Mouse (Mus musculus) testis, postnatal 10 days (tissue): ENCODE results near the gene Sall4.
A peak's percentile ranks its signal among the peaks of the same experiment; 100 is the strongest.

Experiments
- DNase-seq: peaks from one replicate; pipeline ENCODE4 v3.0.0; 2021; ENCODE audit warnings: low spot score

Gene Sall4

GRCm38 (mm10) chr2:168767582-168767981 is at the start of gene Sall4:
Sall4 (minus strand) TSS chr2:168767943.
- no peak for DNase-seq

- no peak for DNase-seq
Measured at GRCm38 (mm10) chr2:168813243-168813642, 45.5 kb upstream of the Sall4 start.

DNA sequence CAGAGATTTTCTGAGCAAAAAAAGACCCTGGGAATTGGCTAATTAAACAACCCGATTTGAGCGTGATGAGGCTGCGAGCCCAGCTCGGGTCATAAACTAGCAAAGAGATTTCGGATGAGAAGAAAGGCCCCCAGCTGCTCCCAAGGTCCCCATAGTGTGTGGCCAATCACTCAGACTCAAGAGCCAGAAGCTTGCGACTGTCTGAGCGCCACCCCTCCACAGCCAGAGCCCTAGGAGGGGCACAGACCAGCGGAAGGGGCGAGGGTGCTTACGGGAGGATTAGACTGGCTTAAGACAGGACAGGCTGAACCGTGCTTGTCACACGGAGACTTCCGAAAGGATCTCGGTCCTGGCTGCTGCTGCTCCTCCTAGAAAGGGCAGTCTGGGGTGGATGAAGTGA is 42.2 kb upstream of the Sall4 start:
- no peak for DNase-seq

- DNase-seq, result no peak
Measured at GRCm38 (mm10) chr2:168807681-168808080, 39.9 kb upstream of the Sall4 start.

DNA sequence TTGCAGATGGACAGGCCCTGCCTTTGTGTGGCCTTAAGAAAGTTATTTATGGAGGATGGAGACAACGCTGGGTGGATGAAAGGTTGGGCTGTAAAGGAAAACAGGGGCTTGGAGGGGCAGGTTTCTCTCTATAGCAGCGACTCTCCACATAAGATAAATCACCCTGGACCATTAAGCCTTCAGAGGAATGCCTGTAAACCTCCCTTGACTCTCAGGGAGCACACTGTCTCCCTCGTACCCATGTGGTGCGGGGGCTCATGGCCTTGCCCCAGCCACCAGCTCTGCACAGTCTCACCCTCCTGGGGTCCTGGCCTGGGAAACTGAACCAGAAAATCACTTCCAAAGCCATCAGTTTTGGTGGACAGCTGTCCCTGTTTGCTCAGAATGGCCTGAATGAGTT is 36.1 kb upstream of the Sall4 start:
- no peak for DNase-seq

GRCm38 (mm10) chr2:168799326-168799725 is 31.6 kb upstream of the Sall4 start:
- DNase-seq, result no peak

DNA sequence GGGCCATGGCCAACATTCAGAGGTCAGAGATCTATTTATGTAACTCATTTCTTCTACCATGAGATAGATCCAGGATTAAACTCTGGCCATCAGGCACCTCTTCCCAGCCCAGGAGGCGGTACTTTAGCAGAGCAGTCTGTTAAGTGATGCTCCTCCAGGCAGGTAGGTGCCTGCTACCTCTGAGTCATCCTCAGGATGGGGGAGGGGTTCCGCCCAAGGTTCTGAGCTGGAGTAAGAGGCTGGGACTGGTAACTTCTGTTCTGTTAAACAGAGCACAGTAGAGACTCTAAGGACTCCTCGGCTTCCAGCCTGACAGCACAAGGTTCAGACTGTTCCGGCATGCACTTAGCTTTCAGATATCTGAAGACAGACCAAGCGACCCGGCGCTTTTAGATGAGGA is 31.2 kb upstream of the Sall4 start:
- no peak for DNase-seq

DNA sequence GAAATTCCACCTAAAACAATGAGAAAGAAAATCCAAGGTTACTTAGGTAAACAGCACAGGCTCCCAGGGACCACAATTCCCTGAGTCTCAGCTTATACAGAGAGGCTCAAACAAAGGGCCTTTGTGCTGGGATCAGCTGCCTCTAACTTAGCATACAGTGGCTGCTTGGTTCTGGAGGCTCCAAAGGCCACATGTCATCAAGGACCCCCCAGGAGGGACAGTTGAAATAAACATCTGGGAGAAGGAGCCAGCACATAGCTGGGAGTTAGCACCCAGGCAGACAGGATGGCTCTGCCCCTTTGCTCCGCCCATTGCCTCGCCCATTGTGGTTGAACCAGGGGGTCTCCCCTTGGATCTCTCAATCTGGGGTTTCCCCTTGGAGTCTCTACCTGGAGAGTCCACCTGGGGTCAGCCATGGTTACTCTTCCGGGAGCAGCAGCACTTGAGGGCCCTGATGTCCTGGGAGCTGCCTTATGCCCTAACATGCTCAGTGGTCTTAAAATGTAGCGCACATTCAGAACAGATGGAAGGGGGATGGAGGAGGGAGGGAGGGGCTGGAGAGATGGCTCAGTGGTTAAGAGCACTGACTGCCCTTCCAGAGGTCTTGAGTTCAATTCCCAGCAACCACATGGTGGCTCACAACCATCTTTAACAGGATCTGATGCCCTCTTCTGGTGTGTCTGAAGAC is 23.5 kb upstream of the Sall4 start:
- no peak for DNase-seq

DNA sequence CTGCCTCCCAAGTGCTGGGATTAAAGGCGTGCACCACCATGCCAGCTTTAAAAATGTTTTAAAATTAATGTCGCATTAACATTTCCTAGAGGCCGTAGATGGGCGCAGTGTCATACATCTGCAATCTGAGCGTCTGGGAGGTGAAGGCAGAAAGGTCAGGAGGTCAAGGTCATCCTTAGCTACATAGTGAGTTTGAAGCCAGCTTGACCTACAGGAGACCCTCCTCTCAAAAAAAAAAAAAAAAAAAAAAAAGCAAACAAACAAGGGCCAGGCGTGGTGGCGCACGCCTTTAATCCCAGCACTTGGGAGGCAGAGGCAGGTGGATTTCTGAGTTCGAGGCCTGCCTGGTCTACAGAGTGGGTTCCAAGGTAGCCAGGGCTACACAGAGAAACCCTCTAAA is 18.4 kb upstream of the Sall4 start:
- no peak for DNase-seq

- no peak for DNase-seq
Measured at GRCm38 (mm10) chr2:168780596-168780995, 12.9 kb upstream of the Sall4 start.

GRCm38 (mm10) chr2:168780024-168780423 is 12.3 kb upstream of the Sall4 start:
- DNase-seq, result no peak

- no peak for DNase-seq
Measured at GRCm38 (mm10) chr2:168777481-168777880, 9.7 kb upstream of the Sall4 start.

- DNase-seq, result no peak
Measured at GRCm38 (mm10) chr2:168776238-168776637, 8.5 kb upstream of the Sall4 start.

GRCm38 (mm10) chr2:168769259-168769658 is 1.5 kb upstream of the Sall4 start:
- DNase-seq, result no peak

GRCm38 (mm10) chr2:168766538-168767361 is 993 bp downstream of the Sall4 start:
- peak; percentile 53 for DNase-seq

- DNase-seq, result no peak
Measured at GRCm38 (mm10) chr2:168765696-168766537, 1.8 kb downstream of the Sall4 start.

- peak; percentile 78 for DNase-seq
Measured at GRCm38 (mm10) chr2:168765065-168765681, 2.6 kb downstream of the Sall4 start.

- no peak for DNase-seq
Measured at GRCm38 (mm10) chr2:168764460-168764867, 3.3 kb downstream of the Sall4 start.

DNA sequence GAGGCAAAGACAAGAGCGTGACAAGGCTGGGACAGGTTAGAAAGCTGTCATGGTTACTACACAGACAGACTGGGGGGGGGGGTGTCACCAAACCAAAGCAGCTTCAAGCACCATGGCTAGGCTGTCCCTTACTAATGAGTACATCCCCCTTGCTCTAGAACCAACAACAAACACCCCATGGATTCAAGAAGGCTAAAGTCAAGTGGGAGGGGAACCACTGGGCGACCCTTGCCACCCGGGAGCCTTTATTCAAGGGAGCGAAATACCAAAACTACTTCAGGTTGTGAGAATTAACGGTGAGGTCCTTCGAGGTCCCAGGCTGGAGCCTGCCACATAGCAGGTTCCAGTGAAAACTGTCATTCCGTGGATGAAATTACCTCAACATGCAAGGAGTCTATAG is 4.0 kb downstream of the Sall4 start:
- no peak for DNase-seq

DNA sequence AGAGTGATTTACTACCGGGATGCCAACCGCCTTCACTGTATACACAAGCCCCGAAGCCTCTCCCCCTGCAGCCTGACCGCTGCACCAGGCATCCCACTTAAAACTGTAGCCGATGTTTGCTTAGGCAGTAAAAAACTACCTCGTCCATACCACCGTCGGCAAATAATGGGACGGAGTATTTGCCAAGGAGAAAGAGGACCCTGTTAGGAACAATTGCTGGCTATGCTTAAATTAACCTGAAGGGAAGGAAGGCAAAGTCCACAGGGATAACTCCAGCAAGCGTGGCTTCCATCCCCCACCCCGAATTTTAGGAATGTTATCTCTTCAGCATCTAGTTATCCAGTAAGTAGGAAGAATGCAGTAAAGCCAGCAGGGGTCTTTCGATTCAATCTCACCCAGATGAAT is 5.3 kb downstream of the Sall4 start:
- DNase-seq, result no peak

DNA sequence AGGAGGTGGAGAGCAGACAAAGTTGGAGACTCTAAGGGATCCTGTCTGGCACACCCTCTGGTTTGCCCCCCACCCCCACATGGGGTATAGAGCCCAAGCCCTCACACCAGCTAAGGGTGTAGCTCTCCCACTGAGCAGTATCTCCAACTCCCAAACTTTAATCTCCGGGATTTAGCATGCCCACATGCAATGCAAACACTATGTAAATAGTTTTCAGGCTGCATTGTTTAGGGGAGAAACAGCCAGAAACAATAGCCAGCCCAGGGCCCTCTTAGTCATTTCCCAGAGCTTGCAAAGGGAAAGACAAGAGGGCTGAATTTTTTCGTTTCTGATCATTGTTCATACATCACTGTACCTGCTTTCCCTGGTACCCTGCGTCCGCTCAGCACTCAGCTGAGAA is 5.8 kb downstream of the Sall4 start:
- no peak for DNase-seq

GRCm38 (mm10) chr2:168761141-168761540 is 6.6 kb downstream of the Sall4 start:
- DNase-seq, result no peak
